Mouse (Mus musculus) kidney, postnatal 0 days (tissue): Measurements from ENCODE around the gene Dpp3. TPM values are rescaled to one million over a fixed set of nuclear protein-coding genes. Genes with fewer than 3 reads are reported as not detected.
"Not testable (repeated sequence)": the region's sequence is repeated elsewhere in the genome, so short reads cannot be mapped to it uniquely, and the experiment has no call there.

Experiments used
- ATAC-seq: fragments of 200-750 bp; cut with Nextera tagmentation; replicated peaks from 2 replicates; pipeline ENCODE4 v1.8.0; 2017; ENCODE audit warnings: low read depth, moderate number of reproducible peaks, moderate TSS enrichment, moderate library complexity; ENCODE audit not compliant: low FRiP score
- DNase-seq: peaks from one replicate; pipeline ENCODE4 v3.0.0-alpha.2; 2016; ENCODE audit warnings: low spot score
- H3K27ac ChIP-seq: fragments of 300-500 bp; sonication (generic); 2 replicates; pipeline ENCODE4 v1.5.1; 2014; ENCODE audit warnings: mild to moderate bottlenecking
- H3K27me3 ChIP-seq: fragments of 300-500 bp; sonication (generic); 2 replicates; pipeline ENCODE4 v1.6.1; 2014; ENCODE audit warnings: low read length, mixed read lengths; ENCODE audit not compliant: insufficient read depth
- H3K36me3 ChIP-seq: fragments of 300-500 bp; sonication (generic); 2 replicates; pipeline ENCODE4 v1.6.1; 2014; ENCODE audit warnings: low read length, mixed read lengths; ENCODE audit not compliant: insufficient read depth
- H3K4me1 ChIP-seq: fragments of 300-500 bp; sonication (generic); replicated peaks from 2 replicates; pipeline ENCODE4 v1.6.1; 2014; ENCODE audit warnings: antibody characterized with exemption, low read length, mixed read lengths; ENCODE audit not compliant: insufficient read depth
- H3K4me2 ChIP-seq: fragments of 300-500 bp; sonication (generic); 2 replicates; pipeline ENCODE4 v1.6.1; 2014; ENCODE audit warnings: mild to moderate bottlenecking, low read length, moderate library complexity, mixed read lengths
- H3K4me3 ChIP-seq: fragments of 300-500 bp; sonication (generic); replicated peaks from 2 replicates; pipeline ENCODE4 v1.5.1; 2014; ENCODE audit warnings: low read depth, low read length
- H3K9ac ChIP-seq: fragments of 300-500 bp; sonication (generic); 2 replicates; pipeline ENCODE4 v1.6.1; 2014; ENCODE audit warnings: low read depth, low read length
- H3K9me3 ChIP-seq: fragments of 300-500 bp; sonication (generic); replicated peaks from 2 replicates; pipeline ENCODE4 v1.6.1; 2016; ENCODE audit warnings: low read length, inconsistent platforms, mixed read lengths
- CTCF ChIP-seq: IDR thresholded peaks from 2 replicates; pipeline ENCODE4 v1.5.1; 2016; ENCODE audit warnings: antibody characterized with exemption, low read depth, mild to moderate bottlenecking, moderate library complexity
- WGBS: fragments of 180-500 bp; shearing (Covaris S2); extraction: QIAGEN DNeasy Blood & Tissue Kit; methylation state at CpG from one replicate; pipeline ENCODE4 v1.1.7; 2014; 5-methylcytosine and 5-hydroxymethylcytosine counted together
- polyA plus RNA-seq: library from polyadenylated mRNA; unstranded; fragments of >200 nt; fragmentation: Nextera tagmentation; extraction: Ambion mirVana; gene quantifications from 2 replicates; pipeline ENCODE4 v1.2.1, GENCODE M21; 2015

Gene Dpp3
- polyA plus RNA-seq, 1 experiment from 2014 or later, result 61.7 TPM

DNA sequence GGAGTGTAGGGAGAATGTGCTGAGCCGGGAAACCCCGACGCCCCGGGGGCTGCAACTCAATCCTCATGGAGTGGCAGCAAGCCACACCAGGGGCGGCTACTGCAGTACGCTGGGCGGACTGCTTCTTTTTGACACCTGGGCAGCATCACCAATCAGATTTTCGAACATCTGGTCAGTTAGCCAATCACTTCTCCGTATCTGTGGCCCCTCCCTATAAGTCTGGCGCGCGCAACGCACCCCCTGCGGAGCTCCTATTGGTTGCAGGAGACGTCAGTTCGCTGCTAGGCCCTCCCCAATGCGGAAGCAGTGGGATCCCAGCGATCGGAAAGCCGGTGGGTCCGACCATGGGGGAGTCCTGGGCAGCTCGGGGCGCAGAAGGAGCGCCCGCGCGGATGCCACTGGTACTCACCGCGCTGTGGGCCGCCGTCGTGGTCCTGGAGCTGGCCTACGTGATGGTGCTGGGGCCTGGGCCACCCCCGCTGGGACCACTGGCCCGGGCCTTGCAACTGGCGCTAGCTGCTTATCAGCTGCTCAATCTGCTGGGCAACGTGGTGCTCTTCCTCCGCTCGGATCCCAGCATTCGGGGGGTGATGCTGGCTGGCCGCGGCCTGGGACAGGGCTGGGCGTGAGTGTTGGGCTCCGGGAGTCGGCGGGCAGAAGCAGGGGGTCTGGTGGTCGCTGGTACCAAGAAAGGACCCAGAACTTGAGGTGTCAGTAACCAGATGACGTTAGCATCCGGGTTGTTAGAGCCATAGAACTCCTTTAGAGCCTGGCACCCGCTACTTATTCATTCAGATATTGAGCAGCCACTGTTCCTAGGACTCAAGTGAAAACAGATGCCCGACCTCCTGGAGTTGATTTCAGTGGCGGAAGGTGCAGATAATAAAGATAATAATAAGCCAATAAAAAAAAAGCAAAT lies 49.4 kb downstream of the Dpp3 start, which contains the start of gene Zdhhc24:
TSS of gene Zdhhc24 (plus strand) at position 264 of the 919 bp plus-strand sequence.
- H3K4me2 ChIP-seq, result peak within 1 kb of the TSS; percentile 87
- no peaks in the 10 kb centered on the region for H3K27me3 ChIP-seq
- no peaks in the 10 kb centered on the region for H3K9me3 ChIP-seq
- TF ChIP-seq CTCF, result no peak
- ATAC-seq, result peak; percentile 97
- DNase-seq, result peak; percentile 99
- H3K4me3 ChIP-seq, result peak within 1 kb of the TSS; percentile 91
- peak within 1 kb of the TSS; percentile 36; the same call in 1 of the 2 replicates for H3K27ac ChIP-seq
- WGBS, result 1% methylated on average over 52 of the region's 52 CpGs
- H3K36me3 ChIP-seq, result peaks cover 4% of the 10 kb centered on the region; the same call in 1 of the 2 replicates
- peak within 1 kb of the TSS; percentile 85 for H3K9ac ChIP-seq
- H3K4me1 ChIP-seq, result peaks cover 5% of the 10 kb centered on the region; the same call in 1 of the 2 replicates

DNA sequence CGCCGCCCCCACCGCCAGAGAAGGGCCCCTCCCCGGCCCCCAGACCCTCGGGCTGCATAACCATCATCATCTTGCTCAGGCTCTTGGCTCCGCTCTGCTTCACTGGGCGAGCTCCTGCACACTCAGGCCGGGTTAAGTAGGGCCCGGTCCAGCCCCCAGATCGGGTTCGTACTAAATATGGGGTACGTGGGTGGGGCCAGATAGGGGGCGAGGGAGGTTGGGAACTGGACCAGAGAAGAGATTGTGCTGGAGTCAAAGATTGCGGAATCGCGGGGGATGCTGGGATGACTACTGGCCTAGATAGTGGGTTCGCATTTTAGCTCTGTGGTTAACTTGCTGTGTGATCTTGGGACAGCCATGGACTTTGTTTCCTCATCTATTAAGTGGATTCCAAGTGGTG lies 50.3 kb downstream of the Dpp3 start, which contains the start of gene Actn3:
TSS of gene Actn3 (minus strand) at position 125 of the 400 bp plus-strand sequence.
- TF ChIP-seq CTCF, result no peak
- Histone ChIP-seq H3K9me3 (no peaks in the 10 kb centered on the region), H3K4me3 (peak within 1 kb of the TSS; percentile 91), H3K4me2 (peak within 1 kb of the TSS; percentile 87), H3K27me3 (no peaks in the 10 kb centered on the region), H3K36me3 (peaks cover 4% of the 10 kb centered on the region; the same call in 1 of the 2 replicates), H3K4me1 (peaks cover 5% of the 10 kb centered on the region; the same call in 1 of the 2 replicates), H3K27ac (peak within 1 kb of the TSS; percentile 36; the same call in 1 of the 2 replicates), H3K9ac (peak within 1 kb of the TSS; percentile 85)
- ATAC-seq, result 0 out of 2 replicates have a peak, but pooled peaks have one; percentile 6
- 1% methylated on average over 17 of the region's 17 CpGs for WGBS
- DNase-seq, result peak; percentile 42

DNA sequence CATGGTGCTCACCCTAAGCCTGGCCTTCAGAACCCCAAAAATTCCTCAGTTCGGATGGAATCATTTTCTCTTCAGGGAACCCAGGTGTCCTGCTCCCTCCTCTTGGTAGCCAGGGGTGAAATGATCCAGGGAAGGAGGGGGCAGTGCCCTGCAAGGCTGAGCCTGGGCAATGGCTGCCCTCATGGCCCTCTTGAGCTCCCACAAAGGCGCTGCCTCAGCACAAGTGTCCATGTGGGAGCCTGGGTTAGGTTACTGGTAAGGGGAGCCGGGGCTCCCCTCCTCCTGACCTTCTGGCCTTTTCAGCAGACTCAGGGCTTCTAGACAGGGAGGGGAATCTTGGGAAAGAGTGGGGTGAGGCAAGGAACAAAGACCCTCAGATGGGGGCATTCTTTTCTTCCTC lies 51.3 kb downstream of the Dpp3 start:
- H3K36me3 ChIP-seq, result peaks cover 4% of the 10 kb centered on the region; the same call in 1 of the 2 replicates
- no peak overlapping the region for H3K9ac ChIP-seq
- TF ChIP-seq CTCF, result no peak
- DNase-seq (peak; percentile 4), ATAC-seq (no peak)
- no peak overlapping the region for H3K4me3 ChIP-seq
- H3K27ac ChIP-seq, result no peak overlapping the region
- H3K4me1 ChIP-seq, result peaks cover 5% of the 10 kb centered on the region; the same call in 1 of the 2 replicates
- WGBS, result 46% methylated on average over 3 of the region's 3 CpGs
- no peaks in the 10 kb centered on the region for H3K27me3 ChIP-seq
- H3K4me2 ChIP-seq, result no peak overlapping the region
- no peaks in the 10 kb centered on the region for H3K9me3 ChIP-seq

DNA sequence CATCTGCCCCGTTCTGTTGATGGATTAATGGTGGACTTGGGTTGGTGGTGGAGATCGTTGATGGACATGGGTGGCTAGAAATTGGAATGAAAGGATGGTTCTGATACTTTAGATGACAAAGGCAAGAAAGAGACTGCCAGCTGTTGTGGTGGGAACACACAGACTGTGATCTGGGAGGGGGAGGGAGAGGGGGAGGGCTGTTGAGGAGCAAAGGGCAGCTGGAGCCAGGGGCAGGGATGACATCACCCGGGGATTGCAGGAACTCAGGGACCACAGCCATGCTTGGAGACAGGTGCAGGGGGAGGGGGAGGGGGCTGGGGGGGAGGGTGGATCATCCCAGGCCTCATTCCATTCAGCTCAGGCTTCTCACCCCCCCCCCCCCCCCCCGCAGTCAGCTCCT lies 51.8 kb downstream of the Dpp3 start:
- ATAC-seq (no peak), DNase-seq (no peak)
- no peak overlapping the region for H3K27ac ChIP-seq
- peaks cover 5% of the 10 kb centered on the region; the same call in 1 of the 2 replicates for H3K4me1 ChIP-seq
- TF ChIP-seq CTCF, result no peak
- no peaks in the 10 kb centered on the region for H3K27me3 ChIP-seq
- H3K9me3 ChIP-seq, result no peaks in the 10 kb centered on the region
- 37% methylated on average over 4 of the region's 4 CpGs for WGBS
- H3K4me3 ChIP-seq, result no peak overlapping the region
- H3K9ac ChIP-seq, result no peak overlapping the region
- peaks cover 4% of the 10 kb centered on the region; the same call in 1 of the 2 replicates for H3K36me3 ChIP-seq
- H3K4me2 ChIP-seq, result no peak overlapping the region

DNA sequence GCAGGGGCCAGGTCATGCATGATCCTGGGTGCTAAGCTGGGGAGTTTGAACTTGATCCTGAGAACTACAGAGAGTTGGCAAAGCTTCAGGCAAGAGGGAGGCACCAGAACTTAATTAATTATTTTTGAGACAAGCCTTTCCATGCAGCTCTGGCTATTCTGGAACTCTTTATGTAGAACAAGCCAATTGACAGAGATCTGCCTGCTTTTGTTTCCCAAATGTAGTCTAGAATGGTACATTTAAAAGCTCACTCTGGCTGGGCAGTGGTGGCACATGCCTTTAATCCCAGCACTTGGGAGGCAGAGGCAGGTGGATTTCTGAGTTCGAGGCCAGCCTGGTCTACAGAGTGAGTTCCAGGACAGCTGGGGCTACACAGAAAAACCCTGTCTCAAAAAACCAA lies 53.5 kb downstream of the Dpp3 start:
- not testable (repeated sequence) for H3K9ac ChIP-seq, H3K27ac ChIP-seq, H3K36me3 ChIP-seq, ATAC-seq, H3K4me2 ChIP-seq, H3K9me3 ChIP-seq, H3K4me1 ChIP-seq, H3K4me3 ChIP-seq, H3K27me3 ChIP-seq, DNase-seq
- 79% methylated on average over 1 of the region's 1 CpGs for WGBS

DNA sequence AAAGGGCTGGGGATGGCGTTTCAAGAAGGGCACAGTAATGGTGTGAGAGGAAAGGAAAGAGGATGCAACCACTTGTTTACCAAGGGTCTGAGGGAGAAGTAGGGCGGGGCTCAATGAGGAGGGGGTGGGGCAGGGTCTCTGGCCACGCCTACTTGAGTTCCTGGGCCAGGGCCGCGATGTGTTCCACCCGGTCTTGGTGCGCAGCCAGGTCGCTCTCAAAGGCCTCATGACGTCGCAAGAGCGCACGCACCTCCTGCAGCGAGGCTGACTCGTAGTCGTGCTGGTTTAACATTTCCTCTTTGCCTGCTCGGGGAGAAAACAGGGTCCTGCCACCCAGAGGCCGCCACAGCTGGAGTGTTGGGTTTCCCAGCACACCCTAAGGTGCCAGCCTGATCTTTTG lies 62.9 kb downstream of the Dpp3 start:
- Histone ChIP-seq H3K4me1 (0 out of 2 replicates have a peak, but pooled peaks cover 6% of the 10 kb centered on the region), H3K36me3 (no peaks in the 10 kb centered on the region), H3K9ac (no peak overlapping the region), H3K4me2 (peak overlapping the region; percentile 23), H3K27ac (no peak overlapping the region), H3K9me3 (no peaks in the 10 kb centered on the region), H3K27me3 (no peaks in the 10 kb centered on the region), H3K4me3 (no peak overlapping the region)
- WGBS, result 6% methylated on average over 17 of the region's 17 CpGs
- no peak for TF ChIP-seq CTCF
- peak; percentile 57; the same call in 1 of the 2 replicates for ATAC-seq
- DNase-seq, result peak; percentile 60
